Mouse (Mus musculus) urinary bladder, postnatal 4 days (tissue): ENCODE data around the gene B4galt5.

ENCODE experiments used
- DNase-seq, 2 experiments: peaks; one replicate each; pipeline ENCODE4 v3.0.0; 2021 to 2022; ENCODE audit warnings: low spot score in 2 of 2

Gene B4galt5

DNA sequence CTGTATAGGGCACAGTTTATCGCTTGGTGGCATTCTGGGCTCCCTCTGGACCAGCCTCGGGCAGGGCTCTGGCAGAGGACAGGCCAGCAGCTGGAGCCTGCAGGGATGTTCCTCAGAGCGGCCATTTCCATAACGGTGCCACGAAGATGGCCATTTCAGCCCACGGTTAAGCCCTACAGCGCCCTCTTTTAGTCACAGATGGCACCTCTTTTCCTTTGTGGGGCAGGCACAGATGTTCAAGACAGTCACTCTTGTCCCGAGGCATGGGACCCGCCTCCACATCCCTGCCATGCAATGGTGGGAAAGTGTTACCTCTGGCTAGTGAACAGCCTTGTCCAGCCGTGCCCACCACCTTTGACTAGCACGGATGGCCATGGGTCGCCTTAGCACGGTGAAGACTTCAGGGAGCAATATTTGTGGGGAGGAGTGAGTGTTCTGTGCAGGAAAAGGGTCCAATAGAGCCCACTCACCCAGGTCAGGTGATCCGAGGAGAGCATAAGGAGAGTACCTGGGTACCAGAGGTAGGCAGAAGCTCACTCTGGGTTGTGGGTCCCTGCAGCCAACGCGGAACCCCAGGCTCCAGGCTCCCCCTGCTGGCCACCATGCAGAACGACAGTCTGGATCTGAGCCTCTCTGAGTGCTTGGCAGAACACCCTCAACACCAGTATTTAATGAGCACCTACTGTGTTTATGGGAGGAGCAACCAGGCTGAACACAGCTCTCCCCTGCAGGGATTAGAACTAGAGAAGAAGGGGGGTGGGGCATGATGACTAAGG is 70.0 kb downstream of the B4galt5 start:
- peak; percentile 49 to 74 for DNase-seq

DNA sequence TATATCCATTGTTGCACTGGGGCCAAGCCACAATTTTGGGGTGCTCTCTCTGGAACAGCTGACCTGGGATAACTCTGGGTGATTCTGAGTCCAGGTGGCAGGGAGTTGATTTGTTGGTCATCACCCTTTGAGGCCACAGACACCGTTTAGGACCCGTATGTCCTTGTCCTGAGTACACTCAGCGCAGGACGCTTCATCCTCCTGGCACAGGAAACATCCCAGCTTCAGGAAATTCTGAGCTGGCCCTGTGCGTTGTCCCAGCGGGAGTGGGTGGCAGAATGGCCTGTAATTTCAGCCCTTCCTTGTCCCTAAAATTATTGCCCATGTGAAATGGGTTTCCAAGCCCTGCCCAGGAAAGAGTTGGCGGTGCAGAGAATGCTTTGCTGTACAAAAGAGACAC is 71.0 kb downstream of the B4galt5 start:
- peak; percentile 15 to 54 for DNase-seq

DNA sequence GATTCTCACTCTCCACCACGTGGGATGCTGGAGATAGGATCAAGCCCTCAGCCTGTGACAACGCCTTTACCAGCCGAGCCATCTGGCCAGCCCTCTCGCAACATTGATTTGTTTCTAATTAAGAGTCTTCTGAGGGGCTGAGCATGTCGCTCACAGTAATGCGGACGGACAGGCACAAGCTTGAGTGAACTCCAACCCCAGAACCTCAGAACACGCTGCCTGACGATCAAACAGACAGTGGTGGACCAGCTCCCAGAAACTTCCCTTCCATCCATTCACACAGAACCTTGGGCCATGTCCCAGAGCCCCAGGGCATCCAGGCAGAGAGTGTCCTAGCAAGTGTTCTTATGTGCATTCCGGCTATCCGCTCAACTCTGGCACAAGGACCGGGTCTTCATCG is 72.0 kb downstream of the B4galt5 start:
- DNase-seq = peak; percentile 15 to 47

DNA sequence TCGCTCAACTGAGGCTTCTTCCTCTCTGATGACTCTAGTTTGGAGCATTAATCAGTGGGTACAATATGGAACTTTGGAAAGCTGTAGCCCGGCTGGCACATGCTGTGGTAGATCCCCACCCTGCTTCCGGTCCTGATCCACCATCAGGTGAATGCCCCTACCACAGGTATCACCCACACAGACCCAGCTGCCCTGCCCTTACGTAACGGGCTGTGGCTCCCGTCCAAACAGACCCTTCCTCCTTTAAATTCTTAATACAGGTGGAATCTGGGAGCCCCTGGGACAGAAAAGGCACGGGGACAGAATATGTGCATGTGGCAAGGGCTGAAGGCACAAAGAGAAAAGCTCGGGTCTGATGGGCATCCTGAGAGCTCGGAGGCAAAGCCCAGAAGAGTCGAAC is 73.1 kb downstream of the B4galt5 start:
- peak; percentile 14 to 54 for DNase-seq

DNA sequence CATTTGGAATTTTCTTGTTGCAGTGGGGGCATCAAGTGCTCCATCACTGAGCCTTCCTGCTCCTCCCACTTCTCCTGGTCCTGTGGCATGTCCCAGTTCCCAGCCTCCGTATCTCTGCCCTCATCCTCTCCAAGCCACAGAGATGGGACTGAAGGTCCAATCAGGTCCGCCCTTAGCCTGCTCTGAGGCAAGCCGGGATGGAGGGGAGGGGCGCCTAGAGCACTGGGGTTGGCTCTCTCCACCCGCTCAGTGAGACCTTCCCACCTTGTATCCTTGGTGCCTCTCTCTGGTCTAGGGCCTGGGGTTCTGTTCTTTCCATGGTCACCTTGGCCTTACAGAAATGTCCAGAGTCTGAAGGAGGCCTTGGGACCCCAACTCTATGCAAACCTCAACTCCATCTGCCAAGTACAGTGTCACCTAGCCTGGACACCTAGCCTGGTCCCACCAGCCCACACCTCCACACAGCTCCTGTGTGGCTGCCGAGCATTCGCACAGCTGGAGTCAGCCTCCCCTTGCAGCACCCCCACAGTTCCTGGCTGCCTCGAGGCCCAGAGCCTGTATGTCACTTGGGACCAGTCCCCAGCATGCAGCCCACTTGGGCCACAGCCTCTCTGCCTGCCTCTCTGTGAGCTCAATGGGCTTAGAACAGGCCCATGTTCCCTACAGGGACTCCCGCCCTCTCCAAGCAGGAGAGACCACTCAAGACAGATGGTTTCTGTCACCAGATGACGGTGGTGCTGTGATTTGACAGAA is 74.1 kb downstream of the B4galt5 start:
- peak; percentile 14 to 56 for DNase-seq

DNA sequence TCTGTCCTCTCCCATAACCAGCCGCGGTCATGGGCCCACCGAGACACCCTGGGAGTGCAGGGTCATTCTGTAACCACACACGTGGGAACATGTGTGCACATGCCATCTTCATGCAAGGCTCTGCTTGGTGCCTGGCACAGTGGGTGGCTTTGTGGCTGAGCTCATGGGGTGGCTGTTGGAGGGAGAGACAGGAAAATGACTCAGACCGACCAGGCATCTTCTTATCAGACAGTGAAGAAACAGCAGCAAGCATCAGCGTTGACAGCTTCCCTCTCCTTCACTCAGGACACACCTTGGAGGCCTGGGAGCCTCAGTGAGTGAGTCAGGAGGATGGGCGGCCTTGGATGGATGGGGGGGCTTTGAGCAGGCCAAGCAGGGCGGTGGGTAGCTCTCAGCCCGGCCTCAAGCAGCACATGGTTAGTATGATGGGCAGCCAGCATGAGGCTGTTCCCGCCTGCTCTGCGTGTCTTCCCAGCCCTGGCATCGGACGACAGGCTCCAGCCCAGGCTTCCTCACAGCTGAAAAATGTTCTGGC is 75.7 kb downstream of the B4galt5 start:
- peak; percentile 15 to 52 for DNase-seq

DNA sequence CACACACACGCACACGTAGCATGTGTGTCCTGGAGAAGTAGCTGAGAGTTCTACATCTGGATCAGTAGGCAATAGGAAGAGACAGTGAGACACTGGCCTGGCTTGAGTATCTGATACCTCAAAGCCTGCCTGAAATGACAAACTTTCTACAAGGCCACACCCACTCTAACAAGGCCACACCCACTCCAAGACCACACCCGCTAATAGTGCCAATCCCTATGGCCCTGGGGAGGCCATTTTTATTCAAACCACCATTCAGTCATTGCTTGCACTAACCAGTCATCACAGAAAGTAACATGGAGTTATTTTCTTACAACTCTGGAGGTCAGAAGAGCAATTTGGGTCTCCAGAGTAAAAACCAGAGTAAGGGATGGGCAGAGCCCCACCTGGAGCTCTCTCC is 76.3 kb downstream of the B4galt5 start:
- peak; percentile 12 to 28 for DNase-seq

DNA sequence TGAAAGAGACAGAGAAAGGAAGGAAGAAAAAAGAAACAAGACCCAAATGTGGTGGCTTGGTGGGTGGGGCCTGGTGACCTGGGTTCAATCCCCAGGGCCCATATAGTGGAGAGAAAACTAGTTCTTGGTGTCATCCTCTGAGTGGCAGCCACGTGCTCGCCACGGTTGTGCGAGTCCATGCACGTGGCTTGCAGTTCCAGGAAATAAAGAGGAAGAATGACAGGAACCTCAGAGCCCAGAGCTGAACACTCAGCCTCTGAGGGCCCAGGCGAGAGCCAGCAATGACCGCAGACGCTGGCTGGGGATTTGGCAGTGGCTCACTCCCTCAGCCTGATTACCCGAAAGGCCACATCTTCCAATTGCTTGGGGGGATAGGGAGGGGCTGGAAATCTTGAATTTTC is 77.9 kb downstream of the B4galt5 start:
- peak; percentile 21 to 57 for DNase-seq

DNA sequence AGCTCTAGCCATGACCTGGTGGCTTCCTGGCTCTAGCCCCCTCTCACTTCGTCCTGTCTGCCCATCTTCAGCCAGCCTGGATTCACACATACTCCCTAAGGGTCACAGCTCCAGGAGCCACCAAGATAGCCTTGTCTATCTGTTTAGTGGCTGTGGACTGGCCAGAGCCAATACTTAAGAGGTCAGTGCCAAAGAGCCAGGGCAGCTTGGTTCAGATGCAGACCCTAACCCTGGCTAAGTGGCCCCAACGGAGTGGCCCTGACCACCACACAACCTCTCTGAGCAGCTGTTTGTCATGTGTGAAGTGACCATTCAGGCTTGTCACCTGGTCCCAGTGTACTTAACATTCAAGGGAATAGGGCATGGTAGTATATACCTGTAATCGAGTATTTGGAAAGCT is 78.5 kb downstream of the B4galt5 start:
- DNase-seq = peak; percentile 14 to 52

DNA sequence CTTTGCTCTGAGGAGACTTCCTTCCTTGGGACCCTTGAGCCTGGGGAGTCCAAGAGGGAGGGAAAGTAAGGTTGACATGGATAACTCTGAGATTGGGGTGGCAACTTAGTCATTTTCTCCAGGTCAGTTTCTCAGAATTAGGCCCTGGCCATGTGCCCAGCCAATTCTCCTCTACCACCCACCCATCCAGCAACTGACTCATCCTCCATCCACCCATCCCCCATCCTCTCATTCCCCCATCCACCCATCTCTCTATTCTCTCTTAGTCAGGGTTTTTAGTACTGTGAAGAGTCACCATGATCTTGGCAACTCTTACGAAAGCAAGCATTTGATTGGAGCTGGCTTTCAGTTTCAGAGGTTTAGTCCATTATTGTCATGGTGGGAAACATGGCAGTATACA is 80.3 kb downstream of the B4galt5 start:
- peak in 1 of 2 experiments; percentile 56 for DNase-seq

DNA sequence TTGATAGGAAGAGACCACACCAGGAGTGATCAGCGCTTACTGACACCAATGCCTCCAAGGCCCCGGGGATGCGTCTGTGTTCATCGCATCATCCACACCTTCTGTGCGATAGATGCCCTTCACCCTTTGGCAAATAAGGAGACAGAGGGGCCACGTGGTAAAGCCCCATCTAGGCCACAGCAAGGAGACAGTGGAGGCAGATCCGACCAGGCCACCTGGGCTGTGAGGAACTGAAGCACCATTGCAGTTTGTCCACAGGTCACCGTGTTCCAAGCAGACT is 80.6 kb downstream of the B4galt5 start:
- DNase-seq = peak; percentile 15 to 55

DNA sequence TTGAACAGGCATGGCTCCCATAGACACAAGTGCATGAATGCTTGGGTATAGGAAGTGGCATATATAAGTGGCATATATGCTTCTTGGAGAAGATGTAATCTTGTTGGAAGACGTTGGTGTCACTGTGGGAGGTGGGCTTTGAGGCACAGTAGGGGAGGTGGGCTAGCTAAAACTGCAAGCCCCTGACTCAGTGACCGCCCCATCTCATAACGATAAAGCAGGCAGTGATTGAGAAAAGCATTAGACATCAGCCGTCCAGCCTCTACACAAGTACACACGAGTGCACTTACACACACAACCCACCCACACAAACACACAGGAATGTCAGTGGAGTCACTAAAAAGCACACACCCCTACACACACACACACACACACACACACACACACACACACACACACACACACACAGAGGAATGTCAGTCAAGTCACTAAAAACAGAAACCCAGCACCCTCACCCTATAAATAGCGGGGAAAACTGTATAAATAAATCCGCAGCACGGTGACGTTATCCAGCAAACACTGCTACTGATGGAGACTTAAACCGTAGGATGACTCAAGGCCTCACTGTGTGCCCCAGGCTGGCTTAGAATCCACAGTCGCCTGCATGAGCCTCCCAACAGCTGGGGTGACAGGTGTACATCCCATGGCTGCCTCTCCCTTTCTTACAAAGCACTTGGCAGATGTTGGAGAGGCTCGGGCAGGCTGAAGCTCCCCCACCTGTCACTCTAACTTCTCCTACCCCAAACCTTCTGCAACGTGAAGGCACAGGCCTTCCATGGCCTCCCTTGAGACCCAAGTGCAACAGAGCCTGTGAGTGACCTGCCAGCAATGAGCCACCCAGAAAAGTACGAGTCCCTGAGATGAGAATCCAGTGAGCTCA is 81.2 kb downstream of the B4galt5 start:
- DNase-seq = peak; percentile 14 to 50

DNA sequence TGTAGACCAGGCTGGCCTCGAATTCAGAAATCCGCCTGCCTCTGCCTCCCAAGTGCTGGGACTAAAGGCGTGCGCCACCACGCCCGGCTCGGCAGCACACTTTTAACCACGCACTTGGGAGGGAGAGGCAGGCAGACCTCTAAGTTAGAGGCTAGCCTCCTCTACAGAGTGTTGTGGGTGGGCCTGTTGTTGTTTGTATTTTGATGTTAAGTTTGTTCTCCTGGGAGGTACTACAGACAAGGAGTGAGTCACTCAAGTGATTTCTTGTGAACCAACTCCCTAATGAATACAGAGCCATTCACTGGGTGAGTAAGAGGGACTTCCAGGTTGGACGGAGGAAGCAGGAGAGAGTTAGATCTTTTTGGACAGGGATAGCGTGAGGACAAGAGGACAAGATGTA is 82.8 kb downstream of the B4galt5 start:
- DNase-seq = peak; percentile 12 to 30

DNA sequence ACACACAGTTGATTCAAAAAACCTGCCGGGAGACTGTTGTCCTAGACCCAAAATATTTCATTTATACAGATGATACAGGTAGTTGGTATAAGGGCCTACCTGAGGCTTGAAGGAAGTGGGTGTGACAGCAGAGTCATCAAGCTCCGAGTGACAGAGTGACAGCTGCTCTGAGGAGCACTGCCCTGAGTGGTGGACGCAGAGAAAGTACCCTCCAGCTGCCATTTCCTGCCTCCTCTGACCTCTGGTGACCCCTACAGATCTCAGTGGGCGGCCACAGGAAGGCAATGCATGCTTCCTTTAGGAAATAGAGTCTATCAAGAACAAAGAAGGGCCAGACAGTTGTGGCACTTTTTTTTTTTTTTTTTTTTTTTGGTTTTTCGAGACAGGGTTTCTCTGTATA is 83.2 kb downstream of the B4galt5 start:
- peak; percentile 13 to 44 for DNase-seq

DNA sequence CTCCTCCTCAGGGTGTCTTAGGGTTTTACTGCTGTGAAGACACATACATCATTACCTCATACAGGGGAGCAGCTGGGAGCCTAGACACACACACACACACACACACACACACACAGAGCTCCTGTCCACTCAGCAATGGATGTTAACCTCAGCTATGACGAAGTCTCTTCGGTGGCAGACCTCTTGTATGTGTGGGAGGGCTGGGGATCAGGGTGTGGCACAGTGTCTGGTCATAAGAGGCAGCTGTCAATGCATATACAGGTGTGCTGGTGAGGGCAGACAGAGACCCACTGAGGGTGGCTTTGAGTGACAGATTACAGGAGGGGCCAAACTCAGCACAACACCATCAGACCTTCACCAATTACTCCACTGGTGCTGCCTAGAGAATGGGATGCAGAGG is 84.0 kb downstream of the B4galt5 start:
- DNase-seq = peak; percentile 14 to 44

DNA sequence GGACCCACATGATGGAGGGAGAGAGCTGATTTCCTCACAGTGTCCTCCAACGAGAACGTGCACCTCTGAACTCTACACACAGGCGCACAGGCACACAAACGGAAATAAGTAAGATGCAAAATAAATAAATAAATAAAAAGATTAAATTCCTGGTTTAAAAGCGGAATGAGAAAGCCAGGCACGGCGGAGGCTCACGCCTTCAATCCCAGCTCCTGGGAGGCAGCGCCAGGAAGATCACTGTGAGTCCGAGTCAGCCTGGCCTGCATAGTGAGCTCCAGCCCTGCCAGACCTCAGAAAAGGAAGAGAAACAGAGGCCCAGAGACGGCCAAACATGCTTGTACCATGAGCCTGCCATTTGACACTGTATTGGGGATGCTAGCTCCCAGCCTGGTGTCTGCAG is 85.1 kb downstream of the B4galt5 start:
- peak; percentile 16 to 57 for DNase-seq

DNA sequence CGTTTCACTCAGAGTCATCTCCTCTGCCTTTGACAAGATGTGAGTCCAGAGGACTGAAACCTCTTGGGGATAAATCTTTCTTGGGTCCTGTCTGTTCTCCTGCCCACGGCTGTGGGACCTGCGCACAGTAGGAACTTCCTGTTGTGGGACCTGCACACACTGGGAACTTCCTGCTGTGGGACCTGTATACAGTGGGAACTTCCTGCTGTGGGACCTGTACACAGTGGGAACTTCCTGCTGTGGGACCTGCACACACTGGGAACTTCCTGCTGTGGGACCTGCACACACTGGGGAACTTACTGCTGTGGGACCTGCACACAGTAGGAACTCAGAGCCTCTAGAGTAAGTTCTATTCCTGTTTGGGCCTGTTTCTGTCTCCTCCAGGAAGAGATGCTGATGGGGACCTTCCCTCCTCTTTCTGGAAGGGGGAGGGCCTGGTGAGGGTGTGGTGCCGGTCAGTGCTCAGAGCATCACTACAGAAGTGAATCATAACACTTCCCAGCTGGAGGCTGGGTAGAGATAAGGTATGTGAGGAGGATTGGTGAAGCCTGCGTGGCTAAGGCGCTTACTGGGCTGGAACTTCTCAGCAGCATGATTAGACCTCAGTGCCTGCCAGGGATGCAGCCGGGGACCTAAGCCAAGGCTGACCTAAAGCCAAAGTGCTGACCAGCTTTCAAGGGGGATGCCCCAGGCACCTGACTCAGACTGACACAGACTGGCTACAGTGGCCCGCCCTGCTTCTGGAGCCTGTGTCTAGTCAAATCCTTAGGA is 85.8 kb downstream of the B4galt5 start:
- peak; percentile 64 to 66 for DNase-seq

DNA sequence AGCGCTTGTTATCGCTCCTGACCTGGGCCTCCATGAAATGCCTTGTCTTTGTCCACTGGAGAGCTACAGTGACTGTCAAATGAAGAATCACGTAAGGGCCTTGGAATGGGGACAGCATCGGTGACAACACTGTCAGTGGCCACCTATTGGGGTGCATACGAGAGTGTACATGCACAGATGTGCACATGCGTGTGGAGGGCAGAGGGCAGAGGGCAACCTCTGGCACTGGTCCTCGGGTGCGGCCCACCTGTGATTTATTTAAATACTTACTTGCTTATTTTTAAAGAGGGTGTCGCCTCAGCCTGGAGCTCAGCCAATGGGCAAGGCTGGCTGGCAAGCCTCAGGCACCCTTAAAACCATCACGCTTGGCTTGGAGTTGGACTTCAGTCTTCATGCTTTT is 86.5 kb downstream of the B4galt5 start:
- DNase-seq = peak; percentile 16 to 57

DNA sequence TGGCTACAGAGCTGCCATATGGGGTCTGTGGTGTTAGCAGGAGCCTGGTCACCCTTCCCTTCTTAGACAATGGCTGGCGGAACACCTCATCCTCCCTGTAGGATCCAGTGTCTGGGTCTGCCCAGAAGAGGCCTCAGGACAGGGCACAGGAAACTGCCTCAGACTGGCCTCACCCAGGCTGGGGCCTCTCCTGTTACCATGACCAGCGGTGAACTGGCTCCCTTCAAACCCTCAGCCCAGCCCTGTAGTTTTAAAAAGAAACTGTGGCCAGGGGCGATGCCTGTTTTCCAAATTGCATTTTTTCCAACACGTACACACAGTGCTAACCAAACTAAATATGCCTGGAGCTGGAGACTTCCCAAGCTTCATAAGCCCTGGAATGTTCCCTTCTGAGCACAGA is 87.9 kb downstream of the B4galt5 start:
- no peak for DNase-seq

DNA sequence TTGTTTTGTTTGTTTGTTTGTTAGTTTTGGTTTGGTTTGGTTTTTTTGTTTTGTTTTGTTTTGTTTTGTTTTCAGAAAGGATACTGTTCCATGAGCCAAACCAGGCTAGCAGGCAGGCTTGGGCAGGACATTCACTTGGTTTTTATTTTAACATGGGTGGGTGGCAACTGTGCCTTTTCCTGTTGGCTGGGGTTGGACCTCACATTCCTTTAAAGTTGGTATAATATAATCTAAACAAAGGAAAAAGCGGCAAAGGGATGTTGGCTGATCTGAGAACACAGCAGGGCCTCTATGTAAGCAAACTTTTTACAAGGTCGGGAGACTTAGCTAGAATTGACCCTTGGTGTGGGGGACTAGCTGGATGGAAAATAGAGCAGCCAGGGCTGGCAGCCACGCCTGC is 91.2 kb downstream of the B4galt5 start:
- no peak for DNase-seq

DNA sequence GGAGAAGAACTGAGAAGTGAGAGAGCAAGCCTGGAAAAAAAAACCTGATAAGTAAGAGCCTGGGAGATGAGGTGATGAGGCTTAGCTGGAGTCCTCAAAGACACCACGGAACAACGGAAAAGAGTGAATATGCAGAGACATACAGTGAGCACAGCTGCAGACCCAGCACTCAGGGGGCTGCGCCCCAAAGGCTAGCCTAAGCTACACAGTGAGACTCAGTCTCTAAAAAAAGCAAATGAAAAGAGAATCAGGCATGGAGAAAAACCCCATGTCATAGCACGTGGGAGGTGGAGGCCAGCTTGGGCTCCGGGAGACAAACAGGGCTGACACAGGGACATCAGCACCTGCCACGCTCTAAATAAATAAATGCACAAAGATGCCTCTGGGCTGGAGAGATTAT is 94.2 kb downstream of the B4galt5 start:
- no peak for DNase-seq
